Mouse (Mus musculus): ENCODE data around the gene Pip5k1c.

- TF ChIP-seq CTCF (conservative IDR thresholded peaks at IDR 0.05; ENCODE audit: insufficient read depth, insufficient read length, low read depth, low read length) (no peak), POLR2A (IDR thresholded peaks at IDR 0.05; ENCODE audit: low read depth, low read length) (no peak)
These were observed 9.5 kb downstream of the Pip5k1c start for GRCm38 (mm10) chr10:81302288-81302687.
